Mouse (Mus musculus) olfactory bulb, adult 2 months (tissue): ENCODE data around the gene Cox19.

ENCODE experiments used
- CTCF ChIP-seq: fragments of 200-500 bp; IDR thresholded peaks from 2 replicates; pipeline ENCODE4 v1.5.1; 2012; ENCODE audit warnings: low read depth, mild to moderate bottlenecking, low read length, moderate library complexity; ENCODE audit not compliant: insufficient read depth
- POLR2A ChIP-seq: fragments of 200-500 bp; IDR thresholded peaks from 2 replicates; pipeline ENCODE4 v1.6.1; 2012; ENCODE audit warnings: mild to moderate bottlenecking, low read depth, low read length, moderate library complexity; ENCODE audit not compliant: insufficient read depth

GRCm38 (mm10) chr5:139310477-139310876 lies 40.7 kb downstream of the Cox19 start:
- TF ChIP-seq CTCF (no peak), POLR2A (no peak)
